Mouse (Mus musculus) CD4-positive, CD25-positive, alpha-beta regulatory T cell, adult 2 months (primary cell): Measurements from ENCODE around the gene Ei24.

ENCODE experiments used
- DNase-seq: peaks from one replicate; pipeline ENCODE4 v3.0.0-alpha.2; 2012; ENCODE audit warnings: low read depth, low spot score

Gene Ei24

GRCm38 (mm10) chr9:36796781-36797555 lies at the start of gene Ei24:
Gene Ei24, minus strand, starts transcription at chr9:36797393.
- DNase-seq, result peak; percentile 76

DNA sequence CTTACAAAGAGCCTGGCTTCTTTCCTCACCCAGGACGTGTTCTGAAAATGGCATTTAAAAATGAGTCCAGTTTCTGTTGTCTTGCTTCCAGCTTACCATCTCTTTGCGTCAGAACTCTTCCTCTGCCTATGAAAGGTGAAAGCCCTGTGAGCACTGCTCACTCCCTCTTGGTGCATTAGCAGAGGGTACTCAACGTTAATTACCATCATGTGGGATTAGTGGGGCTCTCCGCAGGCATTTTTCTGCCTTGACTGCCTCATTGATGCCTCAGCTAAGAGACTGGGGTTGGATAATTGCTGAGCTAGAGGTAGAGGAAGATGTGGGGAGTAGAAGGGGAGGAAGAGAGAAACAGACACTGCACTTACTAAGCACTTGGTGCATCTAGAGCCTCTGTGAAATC lies 49.2 kb upstream of the Ei24 start:
- DNase-seq, result no peak

DNA sequence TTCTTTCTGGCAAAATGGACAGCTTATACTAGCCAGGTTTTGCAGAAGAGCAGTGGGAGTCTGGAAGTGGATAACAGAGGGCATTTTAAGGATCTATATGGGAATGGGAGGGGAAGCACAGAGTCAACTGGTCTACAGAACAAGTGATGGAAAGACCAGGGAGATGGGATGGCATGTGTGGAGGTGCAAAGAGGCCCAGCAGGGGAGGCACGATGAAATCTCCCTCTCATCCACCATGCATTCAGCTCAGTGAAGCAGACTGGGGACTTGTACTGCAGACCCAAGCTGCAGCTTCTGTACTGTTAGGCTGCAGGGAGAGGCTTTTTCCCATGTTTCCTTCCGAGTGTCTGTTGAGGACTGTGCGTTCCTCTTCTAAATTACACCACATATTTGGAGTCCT lies 36.7 kb upstream of the Ei24 start:
- no peak for DNase-seq

GRCm38 (mm10) chr9:36833043-36833881 lies 36.1 kb upstream of the Ei24 start:
- DNase-seq, result no peak

GRCm38 (mm10) chr9:36832529-36832928 lies 35.3 kb upstream of the Ei24 start:
- peak; percentile 17 for DNase-seq

GRCm38 (mm10) chr9:36831401-36831800 lies 34.2 kb upstream of the Ei24 start:
- DNase-seq, result no peak

DNA sequence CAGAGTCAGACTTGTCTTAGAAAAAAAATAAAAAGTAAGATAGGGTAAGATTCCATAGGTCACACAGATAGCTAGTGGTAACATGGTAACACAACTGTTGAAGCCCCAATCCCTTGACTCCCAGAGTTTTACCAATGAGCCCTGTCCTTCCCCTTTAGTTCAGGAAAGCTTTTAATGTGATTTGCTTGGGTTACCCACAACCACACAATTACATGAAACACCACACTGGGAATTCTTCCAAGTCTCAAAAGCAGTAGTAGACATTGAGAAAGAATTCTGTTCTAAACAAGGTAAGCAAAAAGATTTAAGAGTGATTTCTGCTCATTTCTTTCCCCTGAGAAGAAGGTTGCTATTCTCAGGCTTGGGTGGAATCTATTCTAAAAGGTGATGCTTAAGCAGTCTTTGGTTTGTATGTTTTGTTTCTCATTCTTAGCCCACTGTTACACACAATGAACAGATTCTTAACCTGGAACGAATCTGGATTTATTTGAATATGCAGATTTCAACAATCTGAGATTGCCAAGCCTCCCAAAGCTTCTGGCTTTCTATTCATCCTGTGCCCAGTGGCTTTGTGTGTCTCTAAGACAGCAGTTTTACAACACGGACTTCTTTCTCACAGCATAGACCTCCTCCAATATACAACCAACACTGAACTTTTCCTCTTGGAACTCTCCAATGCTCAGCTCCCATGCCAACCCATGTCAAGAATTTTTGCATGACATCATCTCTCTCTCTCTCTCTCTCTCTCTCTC lies 29.6 kb upstream of the Ei24 start:
- no peak for DNase-seq

GRCm38 (mm10) chr9:36822024-36822423 lies 24.8 kb upstream of the Ei24 start:
- no peak for DNase-seq

DNA sequence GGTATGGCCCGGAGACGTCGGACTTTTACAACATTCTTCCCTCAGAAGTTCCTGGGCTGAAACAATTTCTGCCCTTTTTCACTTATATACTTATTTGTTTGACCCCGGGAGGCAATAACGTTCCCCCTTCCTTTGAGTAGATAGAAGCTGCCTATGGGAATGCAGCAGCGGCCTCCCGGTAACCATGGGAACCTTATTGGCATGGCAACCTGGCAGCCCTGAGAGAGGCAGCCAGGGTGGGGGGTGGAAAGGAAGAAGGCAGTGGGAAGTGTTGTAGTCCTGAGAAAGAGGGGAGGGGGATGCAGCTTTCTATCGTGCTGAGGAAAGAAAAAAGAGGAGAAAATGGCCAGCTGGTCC lies 24.4 kb upstream of the Ei24 start, which contains the start of gene Fez1:
Fez1 (plus strand) TSS at position 221 of the 357 bp plus-strand sequence.
- DNase-seq, result no peak

- no peak for DNase-seq
Observed at GRCm38 (mm10) chr9:36820969-36821643, 23.9 kb upstream of the Ei24 start.

DNA sequence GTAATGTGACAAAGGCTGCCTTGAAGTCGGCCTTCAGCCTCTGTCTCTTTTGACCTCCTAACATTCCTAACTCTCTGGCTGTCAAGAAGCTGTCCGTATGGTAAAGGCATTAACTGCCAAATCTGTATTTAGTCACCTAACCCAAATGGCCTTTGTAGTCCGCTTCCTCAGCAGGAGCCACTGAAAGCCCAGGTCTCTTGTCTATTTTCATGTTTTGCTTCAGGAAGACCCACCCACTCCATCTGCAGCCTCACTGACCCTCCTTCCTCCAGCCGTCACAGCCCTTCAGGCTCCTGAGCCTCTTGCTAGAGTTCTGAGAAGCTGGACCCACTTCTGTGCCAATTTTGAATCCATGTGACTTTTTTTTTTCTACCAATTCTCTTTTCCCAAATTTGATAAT lies 21.7 kb upstream of the Ei24 start:
- DNase-seq, result no peak

DNA sequence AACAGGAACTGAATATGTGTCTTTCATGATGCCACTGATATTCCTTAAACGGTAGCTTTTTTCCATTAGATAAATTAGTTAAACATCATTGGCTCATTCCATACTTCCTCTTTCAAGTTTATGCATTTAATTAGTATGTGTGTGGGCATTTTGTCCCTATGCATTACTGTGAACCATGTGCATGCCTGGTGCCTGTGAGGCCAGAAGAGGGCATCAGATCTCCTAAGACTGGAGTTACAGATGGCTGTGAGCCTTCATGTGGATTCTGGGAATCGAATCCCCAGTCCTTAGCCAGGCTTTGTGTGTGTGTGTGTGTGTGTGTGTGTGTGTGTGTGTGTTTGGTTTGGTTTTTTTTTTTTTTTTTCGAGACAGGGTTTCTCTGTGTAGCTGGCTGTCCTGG lies 17.3 kb upstream of the Ei24 start:
- DNase-seq, result no peak

DNA sequence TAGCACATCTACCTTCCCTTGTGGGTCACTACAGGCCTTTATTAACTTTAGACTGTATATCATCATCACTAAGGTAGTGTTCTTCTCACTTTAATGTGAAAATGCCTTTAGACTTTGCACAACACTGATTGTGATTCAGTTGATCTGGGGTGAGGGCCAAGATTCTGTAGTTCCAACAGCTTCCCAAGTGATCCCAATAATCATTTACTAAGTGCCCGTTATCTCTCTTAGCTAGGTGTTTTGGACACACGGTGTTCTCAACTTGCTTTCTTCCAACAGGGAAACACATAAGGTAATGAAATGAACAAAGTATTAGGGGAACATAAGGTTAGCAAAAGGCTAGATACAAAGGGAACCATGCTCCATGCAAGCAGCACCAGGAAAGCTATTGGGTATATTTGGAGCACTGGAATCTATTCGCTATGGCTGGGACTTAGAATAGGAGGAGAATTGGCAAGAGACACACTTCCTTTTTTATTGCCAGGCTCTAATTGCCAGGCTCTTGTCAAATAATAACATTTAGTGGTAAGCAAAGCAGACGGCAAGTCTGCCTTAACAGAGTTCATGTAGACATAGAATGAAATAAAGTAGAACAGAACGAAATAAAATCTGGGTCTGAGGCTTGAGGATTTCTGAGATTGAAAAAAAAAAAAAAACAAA lies 11.1 kb upstream of the Ei24 start:
- no peak for DNase-seq

DNA sequence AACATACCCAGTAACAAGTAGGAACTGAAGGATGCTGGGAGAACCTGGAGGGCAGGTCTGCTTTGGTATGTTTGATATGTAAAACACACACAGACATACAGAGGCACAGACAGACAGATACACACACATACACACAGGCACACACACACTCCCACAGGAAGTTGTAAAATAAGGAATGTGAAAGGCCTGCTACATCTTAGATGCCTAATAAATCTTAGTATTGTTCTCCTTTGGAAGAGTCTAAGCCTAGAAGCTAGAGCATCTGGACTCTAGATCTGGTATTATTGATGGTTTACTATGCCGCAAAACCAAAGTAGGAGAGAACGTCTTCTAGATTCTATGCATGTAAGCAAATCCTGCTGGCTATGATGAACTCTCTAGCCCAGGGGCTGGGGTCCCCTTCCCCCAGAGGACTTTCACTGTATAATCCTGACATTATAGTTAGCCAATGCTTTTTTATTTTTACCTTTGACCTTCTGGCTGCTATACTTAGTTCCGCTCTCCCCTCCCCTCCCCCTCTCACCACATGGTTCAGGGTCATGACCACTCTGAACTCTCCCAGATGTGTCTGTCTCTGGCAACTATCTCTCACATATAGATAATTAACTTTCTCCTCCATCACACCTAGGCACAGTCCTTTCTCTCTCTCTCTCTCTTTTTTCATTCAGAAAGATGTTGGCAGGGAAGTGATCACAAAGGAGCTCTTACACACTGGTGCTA lies 8.2 kb upstream of the Ei24 start:
- no peak for DNase-seq

DNA sequence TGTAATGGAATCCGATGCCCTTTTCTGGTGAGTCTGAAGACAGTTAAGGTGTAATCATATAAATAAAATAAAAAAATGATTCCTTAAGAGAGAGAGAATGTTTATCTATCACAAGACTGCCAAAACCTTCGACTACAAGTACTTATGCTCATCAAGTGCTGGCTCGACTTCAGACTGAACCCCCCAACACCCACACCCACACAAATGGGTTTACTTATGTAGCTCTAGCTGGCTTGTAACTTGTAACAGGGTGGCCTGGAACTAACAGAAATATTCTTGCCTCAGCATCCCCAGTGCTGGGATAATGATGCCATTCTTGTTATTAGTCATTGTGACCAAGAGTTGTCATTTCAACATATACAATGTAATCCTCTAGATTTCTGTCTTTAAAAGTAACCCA lies 6.7 kb upstream of the Ei24 start:
- DNase-seq, result no peak

DNA sequence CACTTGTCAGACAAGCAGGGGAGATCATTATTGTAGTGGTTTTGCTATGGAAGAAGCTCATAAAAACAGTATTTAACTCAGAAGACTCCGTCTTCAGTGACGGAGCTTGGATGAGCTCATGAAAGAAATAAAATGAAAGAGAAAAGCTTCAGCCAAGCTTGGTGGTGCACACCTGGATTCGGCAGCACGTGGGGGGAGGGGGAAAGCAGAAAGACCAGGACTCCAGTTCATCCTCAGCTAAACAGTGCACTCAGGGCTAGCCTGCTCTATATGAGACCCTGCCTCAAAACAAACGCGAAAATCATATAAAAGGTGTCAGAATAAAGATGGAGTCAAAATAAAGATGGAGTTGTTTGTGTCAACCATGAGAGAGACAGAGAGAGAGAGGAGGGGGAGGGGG lies 6.2 kb upstream of the Ei24 start:
- DNase-seq, result no peak

GRCm38 (mm10) chr9:36802951-36803350 lies 5.8 kb upstream of the Ei24 start:
- no peak for DNase-seq

DNA sequence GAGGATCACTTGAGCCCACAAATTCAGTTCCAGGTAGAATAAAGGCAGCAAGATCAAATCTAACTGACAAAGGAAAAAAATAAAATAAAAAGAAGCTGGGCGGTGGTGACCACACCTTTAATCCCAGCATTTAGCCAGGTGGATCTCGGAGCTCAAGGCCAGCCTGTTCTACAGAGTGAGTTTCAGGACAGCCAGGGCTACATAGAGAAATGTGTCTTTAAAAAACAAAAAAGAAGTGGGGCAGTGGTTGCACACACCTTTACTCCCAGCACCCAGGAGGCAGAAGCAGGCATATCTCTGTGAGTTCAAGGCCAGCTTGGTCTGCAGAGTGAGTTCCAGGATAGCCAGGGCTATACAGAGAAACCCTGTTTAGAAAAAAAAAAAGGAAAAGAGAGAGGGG lies 4.8 kb upstream of the Ei24 start:
- DNase-seq, result no peak

DNA sequence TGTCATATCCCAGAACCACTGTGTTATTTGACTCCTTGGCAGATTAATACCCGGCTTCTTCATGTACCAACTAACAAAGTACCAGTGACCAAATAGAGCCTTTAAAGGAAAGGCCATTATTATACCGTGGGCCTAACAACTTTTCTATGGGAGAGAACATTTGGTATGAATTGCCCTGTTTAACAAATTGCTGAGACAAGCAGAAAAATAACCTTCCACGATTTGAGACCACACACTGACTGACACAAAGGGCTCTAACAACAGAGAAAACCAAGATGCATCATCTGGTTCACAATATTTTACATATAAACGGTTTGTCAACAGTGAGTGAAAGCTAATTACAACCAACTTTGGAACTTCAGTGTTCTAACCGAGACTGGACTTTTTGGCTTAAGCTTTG lies 969 bp downstream of the Ei24 start:
- DNase-seq, result peak; percentile 3

GRCm38 (mm10) chr9:36795556-36795955 lies 1.6 kb downstream of the Ei24 start:
- no peak for DNase-seq

GRCm38 (mm10) chr9:36794487-36794886 lies 2.7 kb downstream of the Ei24 start:
- no peak for DNase-seq
